ENCODE assay signal across 22 mouse cellular contexts in the genomic region with DNA sequence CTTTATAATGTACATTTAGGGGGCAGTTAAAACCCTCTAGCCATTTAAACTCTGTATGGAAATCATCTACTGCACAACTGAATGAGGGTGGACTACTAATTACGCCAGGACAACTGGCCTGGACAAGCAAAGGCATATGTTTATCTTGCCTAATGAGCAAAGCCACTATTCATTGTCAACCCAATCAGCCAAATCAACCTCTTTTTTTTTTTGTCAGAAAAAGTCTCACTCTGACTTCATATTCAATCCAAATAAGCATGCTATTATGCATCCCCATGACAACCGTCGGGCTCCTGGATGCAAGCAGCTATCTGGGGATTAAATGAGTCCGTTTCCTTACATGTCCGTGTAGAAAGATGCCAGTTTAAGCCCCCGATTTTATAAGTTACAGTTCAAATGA. TPM values are rescaled to one million over a fixed set of nuclear protein-coding genes. Genes with fewer than 3 reads are reported as not detected.
DNase-seq lines count a peak whose midpoint lies in the region; ATAC-seq and TF ChIP-seq lines count a peak whose summit lies in the region.
"Had no signal": no experiment of that assay in that cellular context is flagged by ENCODE, and none has a peak within 500 bp of the region (broad histone marks: within the 10 kb centered on the region; RNA-seq: fewer than 3 reads in every experiment).

No protein-coding gene starts in this region.

- no peak overlapping the region for H3K27ac ChIP-seq in hindbrain, embryonic 12.5 days
- no peak overlapping the region for H3K27ac ChIP-seq in hindbrain, embryonic 13.5 days
- H3K27ac ChIP-seq in forebrain, postnatal 0 days (ENCODE audit: low read depth, low read length) = no peak overlapping the region
- no peak overlapping the region for H3K27ac ChIP-seq in midbrain, embryonic 16.5 days (ENCODE audit: low read length)
- H3K27ac ChIP-seq in kidney, embryonic 15.5 days = no peak overlapping the region
- H3K27ac ChIP-seq: embryonic facial prominence, embryonic 12.5 days; heart, embryonic 15.5 days; hindbrain, embryonic 15.5 days; limb, embryonic 10.5 days; liver, embryonic 13.5 days; neural tube, embryonic 15.5 days had no signal

- no peak overlapping the region for H3K4me3 ChIP-seq in hindbrain, embryonic 12.5 days
- no peak overlapping the region for H3K4me3 ChIP-seq in hindbrain, embryonic 13.5 days
- no peak overlapping the region for H3K4me3 ChIP-seq in forebrain, postnatal 0 days (ENCODE audit: low read depth, low read length)
- H3K4me3 ChIP-seq in midbrain, embryonic 16.5 days (ENCODE audit: low read depth, low read length) = no peak overlapping the region
- no peak overlapping the region for H3K4me3 ChIP-seq in kidney, embryonic 15.5 days (replicated peaks)
- H3K4me3 ChIP-seq: embryonic facial prominence, embryonic 12.5 days; heart, embryonic 15.5 days; hindbrain, embryonic 15.5 days; limb, embryonic 10.5 days; liver, embryonic 13.5 days; neural tube, embryonic 15.5 days had no signal

- no peaks in the 10 kb centered on the region for H3K9me3 ChIP-seq in hindbrain, embryonic 12.5 days (replicated peaks)
- H3K9me3 ChIP-seq in hindbrain, embryonic 13.5 days = no peaks in the 10 kb centered on the region
- no peaks in the 10 kb centered on the region for H3K9me3 ChIP-seq in forebrain, postnatal 0 days (ENCODE audit: low read length)
- no peaks in the 10 kb centered on the region for H3K9me3 ChIP-seq in midbrain, embryonic 16.5 days (replicated peaks; ENCODE audit: control insufficient read depth, low read length, poor library complexity, severe bottlenecking)
- H3K9me3 ChIP-seq in kidney, embryonic 15.5 days (replicated peaks) = no peaks in the 10 kb centered on the region
- H3K9me3 ChIP-seq: embryonic facial prominence, embryonic 12.5 days; heart, embryonic 15.5 days; hindbrain, embryonic 15.5 days; limb, embryonic 10.5 days; liver, embryonic 13.5 days; neural tube, embryonic 15.5 days had no signal

- TF ChIP-seq CTCF in brain, embryonic 14.5 days (IDR thresholded peaks at IDR 0.05; ENCODE audit: borderline replicate concordance, extremely low read depth, insufficient read depth, insufficient read length) = no peak
- no peak for TF ChIP-seq CTCF in forebrain, postnatal 0 days (IDR thresholded peaks at IDR 0.05; ENCODE audit: low read depth)

- no peaks in the 10 kb centered on the region for H3K36me3 ChIP-seq in hindbrain, embryonic 12.5 days
- H3K36me3 ChIP-seq in hindbrain, embryonic 13.5 days = no peaks in the 10 kb centered on the region
- H3K36me3 ChIP-seq in forebrain, postnatal 0 days (ENCODE audit: insufficient read depth) = no peaks in the 10 kb centered on the region
- no peaks in the 10 kb centered on the region for H3K36me3 ChIP-seq in midbrain, embryonic 16.5 days (ENCODE audit: control insufficient read depth, insufficient read depth, low read length)
- H3K36me3 ChIP-seq in kidney, embryonic 15.5 days = no peaks in the 10 kb centered on the region
- H3K36me3 ChIP-seq: embryonic facial prominence, embryonic 12.5 days; heart, embryonic 15.5 days; hindbrain, embryonic 15.5 days; limb, embryonic 10.5 days; liver, embryonic 13.5 days; neural tube, embryonic 15.5 days had no signal

- peak; percentile 89 for DNase-seq in brain, embryonic 14.5 days (ENCODE audit: low read depth)
- peak; percentile 50 for DNase-seq in forebrain, postnatal 0 days
- DNase-seq in kidney, postnatal 14 days = no peak
- DNase-seq in natural killer cell, adult 2 months (ENCODE audit: low spot score in 2 of 2) = no peak
- DNase-seq: adrenal gland, postnatal 10 days; cerebellum, adult 2 months; heart, adult 18-20 months; kidney, adult 2 months; kidney, postnatal 36 days; liver, embryonic 13.5 days had no signal

- H3K27me3 ChIP-seq in hindbrain, embryonic 12.5 days = no peaks in the 10 kb centered on the region
- H3K27me3 ChIP-seq in hindbrain, embryonic 13.5 days = no peaks in the 10 kb centered on the region
- H3K27me3 ChIP-seq in forebrain, postnatal 0 days (ENCODE audit: insufficient read depth, low read length) = no peaks in the 10 kb centered on the region
- H3K27me3 ChIP-seq in midbrain, embryonic 16.5 days (ENCODE audit: control insufficient read depth, insufficient read depth, low read depth, low read length) = no peaks in the 10 kb centered on the region
- no peaks in the 10 kb centered on the region for H3K27me3 ChIP-seq in kidney, embryonic 15.5 days
- H3K27me3 ChIP-seq: embryonic facial prominence, embryonic 12.5 days; heart, embryonic 15.5 days; hindbrain, embryonic 15.5 days; liver, embryonic 13.5 days; neural tube, embryonic 15.5 days had no signal

- 44% methylated on average over 6 of the region's 6 CpGs for WGBS in hindbrain, embryonic 12.5 days
- WGBS in hindbrain, embryonic 13.5 days = 34% methylated on average over 6 of the region's 6 CpGs
- WGBS in forebrain, postnatal 0 days = 7% methylated on average over 6 of the region's 6 CpGs
- WGBS in midbrain, embryonic 16.5 days = 5% methylated on average over 6 of the region's 6 CpGs
- 76% methylated on average over 6 of the region's 6 CpGs for WGBS in kidney, embryonic 15.5 days

- no peak overlapping the region for H3K4me2 ChIP-seq in hindbrain, embryonic 12.5 days (replicated peaks)
- H3K4me2 ChIP-seq in hindbrain, embryonic 13.5 days = no peak overlapping the region
- no peak overlapping the region for H3K4me2 ChIP-seq in forebrain, postnatal 0 days (ENCODE audit: low read depth)
- peak overlapping the region; percentile 13; the same call in 1 of the 2 replicates for H3K4me2 ChIP-seq in midbrain, embryonic 16.5 days (ENCODE audit: low read length)
- no peak overlapping the region for H3K4me2 ChIP-seq in kidney, embryonic 15.5 days
- H3K4me2 ChIP-seq: embryonic facial prominence, embryonic 12.5 days; heart, embryonic 15.5 days; hindbrain, embryonic 15.5 days; liver, embryonic 13.5 days; neural tube, embryonic 15.5 days had no signal

- no peak overlapping the region for H3K9ac ChIP-seq in hindbrain, embryonic 12.5 days
- H3K9ac ChIP-seq in hindbrain, embryonic 13.5 days = no peak overlapping the region
- H3K9ac ChIP-seq in forebrain, postnatal 0 days = no peak overlapping the region
- no peak overlapping the region for H3K9ac ChIP-seq in midbrain, embryonic 16.5 days (ENCODE audit: low read depth, low read length)
- H3K9ac ChIP-seq in kidney, embryonic 15.5 days = no peak overlapping the region
- H3K9ac ChIP-seq: embryonic facial prominence, embryonic 12.5 days; heart, embryonic 15.5 days; hindbrain, embryonic 15.5 days; liver, embryonic 13.5 days; neural tube, embryonic 15.5 days had no signal

- peak; percentile 61; the same call in 1 of the 2 replicates for ATAC-seq in hindbrain, embryonic 12.5 days (ENCODE audit: low FRiP score)
- no peak for ATAC-seq in hindbrain, embryonic 13.5 days (ENCODE audit: low FRiP score)
- ATAC-seq in forebrain, postnatal 0 days = peak; percentile 56
- ATAC-seq in midbrain, embryonic 16.5 days = peak; percentile 62
- ATAC-seq in kidney, embryonic 15.5 days (replicated peaks; ENCODE audit: low FRiP score) = no peak

- no peak for TF ChIP-seq POLR2A in brain, embryonic 14.5 days (IDR thresholded peaks at IDR 0.05; ENCODE audit: borderline replicate concordance, extremely low read depth, insufficient read depth, insufficient read length, poor library complexity, severe bottlenecking)

- no peaks in the 10 kb centered on the region for H3K4me1 ChIP-seq in hindbrain, embryonic 12.5 days
- peaks cover 5% of the 10 kb centered on the region for H3K4me1 ChIP-seq in hindbrain, embryonic 13.5 days (replicated peaks)
- H3K4me1 ChIP-seq in forebrain, postnatal 0 days (ENCODE audit: insufficient read depth) = no peaks in the 10 kb centered on the region
- peaks cover 5% of the 10 kb centered on the region for H3K4me1 ChIP-seq in midbrain, embryonic 16.5 days (ENCODE audit: control insufficient read depth, insufficient read depth, low read length)
- H3K4me1 ChIP-seq in kidney, embryonic 15.5 days = no peaks in the 10 kb centered on the region
- H3K4me1 ChIP-seq: embryonic facial prominence, embryonic 12.5 days; heart, embryonic 15.5 days; hindbrain, embryonic 15.5 days; liver, embryonic 13.5 days; neural tube, embryonic 15.5 days had no signal

RNA-seq across cellular contexts. Expression of gene Crp, which starts 30.3 kb away (rescaled TPM):
- not detected in 2 replicates for polyA plus RNA-seq in hindbrain, embryonic 12.5 days (2016; fragmentation: Nextera tagmentation; extraction: Ambion mirVana)
- 0.09 and 0.18 TPM in 2 replicates for polyA plus RNA-seq in hindbrain, embryonic 13.5 days (2015; fragmentation: Nextera tagmentation; extraction: Ambion mirVana)
- 0.04 TPM in 2 replicates for polyA plus RNA-seq in brain, embryonic 14.5 days (2012; rRNA removed)
- 0.19 TPM in 1 of 2 replicates, not detected in the other for total RNA-seq in forebrain, postnatal 0 days (2014; rRNA removed)
- not detected in 2 replicates for polyA plus RNA-seq in forebrain, postnatal 0 days (2015; fragmentation: Nextera tagmentation; extraction: Ambion mirVana)
- polyA plus RNA-seq in midbrain, embryonic 16.5 days (2015; fragmentation: Nextera tagmentation; extraction: Ambion mirVana) = not detected in 2 replicates
- polyA plus RNA-seq in kidney, embryonic 15.5 days (2015; fragmentation: Nextera tagmentation; extraction: Ambion mirVana) = 0.82 and 1.0 TPM in 2 replicates
- total RNA-seq: gastrocnemius, adult 18-20 months; left cerebral cortex, adult 18-20 months had no signal
- polyA plus RNA-seq: cerebellum, adult 2 months; cortical plate, adult 2 months; embryonic facial prominence, embryonic 12.5 days; heart, embryonic 15.5 days; kidney, adult 2 months; limb, embryonic 10.5 days had no signal

RNA-seq across cellular contexts. Expression of gene Dusp23, which starts 34.8 kb away (rescaled TPM):
- polyA plus RNA-seq in hindbrain, embryonic 12.5 days (2016; fragmentation: Nextera tagmentation; extraction: Ambion mirVana) = 7.9 and 8.6 TPM in 2 replicates
- 8.9 and 11.0 TPM in 2 replicates for polyA plus RNA-seq in hindbrain, embryonic 13.5 days (2015; fragmentation: Nextera tagmentation; extraction: Ambion mirVana)
- 8.0 and 9.0 TPM in 2 replicates for polyA plus RNA-seq in brain, embryonic 14.5 days (2012; rRNA removed)
- total RNA-seq in forebrain, postnatal 0 days (2014; rRNA removed) = 1.9 and 3.0 TPM in 2 replicates
- polyA plus RNA-seq in forebrain, postnatal 0 days (2015; fragmentation: Nextera tagmentation; extraction: Ambion mirVana) = 8.0 and 8.9 TPM in 2 replicates
- 7.1 and 8.0 TPM in 2 replicates for polyA plus RNA-seq in midbrain, embryonic 16.5 days (2015; fragmentation: Nextera tagmentation; extraction: Ambion mirVana)
- polyA plus RNA-seq in kidney, embryonic 15.5 days (2015; fragmentation: Nextera tagmentation; extraction: Ambion mirVana) = 15.4 and 17.2 TPM in 2 replicates

Comparison
In these comparisons a context has a peak if more than half of its experiments do, and no peak if none do; other contexts are left out.
1. ATAC-seq: peak in hindbrain, embryonic 12.5 days (single experiment), forebrain, postnatal 0 days (single experiment) and midbrain, embryonic 16.5 days (single experiment); none in hindbrain, embryonic 13.5 days (single experiment) and kidney, embryonic 15.5 days (single experiment).
2. DNase-seq: peak in brain, embryonic 14.5 days (single experiment) and forebrain, postnatal 0 days (single experiment); none in kidney, postnatal 14 days (single experiment) and natural killer cell, adult 2 months (0 of 2).